Mouse (Mus musculus): Measurements from ENCODE around the gene Tspan32. TPM values are rescaled to one million over a fixed set of nuclear protein-coding genes. Genes with fewer than 3 reads are reported as not detected.

Tspan32 gene
- polyA plus RNA-seq, 1 experiment from 2014 or later = 37.5 TPM

GRCm38 (mm10) chr7:143011226-143011625, 6.4 kb downstream of the Tspan32 start:
- DNase-seq (no peak), ATAC-seq (no peak)
- TF ChIP-seq CTCF (IDR thresholded peaks at IDR 0.05; ENCODE audit: low read depth) (no peak), EP300 (IDR thresholded peaks at IDR 0.05; ENCODE audit: low read depth) (no peak)
- H3K4me2 ChIP-seq (ENCODE audit: low read depth, low read length) = no peak overlapping the region
- no peak overlapping the region for H3K4me3 ChIP-seq (ENCODE audit: low read depth, low read length)
- no peaks in the 10 kb centered on the region for H3K9me3 ChIP-seq (ENCODE audit: low read length)
- H3K4me1 ChIP-seq (ENCODE audit: insufficient read depth) = peaks cover 32% of the 10 kb centered on the region
- no peaks in the 10 kb centered on the region; the same call in 1 of the 2 replicates for H3K36me3 ChIP-seq (replicated peaks; ENCODE audit: insufficient read depth, low read length)
- 90% methylated on average over 1 of the region's 1 CpGs for whole genome bisulfite sequencing (ENCODE audit: insufficient replicate concordance)
- no peak overlapping the region for H3K27ac ChIP-seq (ENCODE audit: low read depth)
- no peaks in the 10 kb centered on the region for H3K27me3 ChIP-seq (ENCODE audit: insufficient read depth, low read length)
- H3K9ac ChIP-seq (replicated peaks) = no peak overlapping the region

GRCm38 (mm10) chr7:143012230-143012875, 7.5 kb downstream of the Tspan32 start:
- no peak overlapping the region for H3K4me2 ChIP-seq (ENCODE audit: low read depth, low read length)
- H3K36me3 ChIP-seq (replicated peaks; ENCODE audit: insufficient read depth, low read length) = no peaks in the 10 kb centered on the region; the same call in 1 of the 2 replicates
- no peak overlapping the region for H3K9ac ChIP-seq (replicated peaks)
- H3K4me1 ChIP-seq (ENCODE audit: insufficient read depth) = peaks cover 33% of the 10 kb centered on the region
- WGBS (ENCODE audit: insufficient replicate concordance) = 76% methylated on average over 5 of the region's 5 CpGs
- DNase-seq (no peak), ATAC-seq (no peak)
- no peaks in the 10 kb centered on the region for H3K27me3 ChIP-seq (ENCODE audit: insufficient read depth, low read length)
- no peak overlapping the region for H3K27ac ChIP-seq (ENCODE audit: low read depth)
- TF ChIP-seq CTCF (IDR thresholded peaks at IDR 0.05; ENCODE audit: low read depth) = no peak
- no peak for TF ChIP-seq EP300 (IDR thresholded peaks at IDR 0.05; ENCODE audit: low read depth)
- no peaks in the 10 kb centered on the region for H3K9me3 ChIP-seq (ENCODE audit: low read length)
- H3K4me3 ChIP-seq (ENCODE audit: low read depth, low read length) = no peak overlapping the region

- Histone ChIP-seq H3K4me2 (ENCODE audit: low read depth, low read length) (no peak overlapping the region), H3K9me3 (ENCODE audit: low read length) (no peaks in the 10 kb centered on the region), H3K4me3 (ENCODE audit: low read depth, low read length) (no peak overlapping the region), H3K36me3 (replicated peaks; ENCODE audit: insufficient read depth, low read length) (no peaks in the 10 kb centered on the region; the same call in 1 of the 2 replicates), H3K27ac (ENCODE audit: low read depth) (no peak overlapping the region), H3K9ac (replicated peaks) (no peak overlapping the region), H3K4me1 (ENCODE audit: insufficient read depth) (peaks cover 23% of the 10 kb centered on the region), H3K27me3 (ENCODE audit: insufficient read depth, low read length) (no peaks in the 10 kb centered on the region)
- no peak for ATAC-seq
- no peak for DNase-seq
- TF ChIP-seq CTCF (IDR thresholded peaks at IDR 0.05; ENCODE audit: low read depth) (no peak), EP300 (IDR thresholded peaks at IDR 0.05; ENCODE audit: low read depth) (no peak)
- WGBS (ENCODE audit: insufficient replicate concordance) = 69% methylated on average over 8 of the region's 8 CpGs
Observed at GRCm38 (mm10) chr7:143013420-143014178, 8.8 kb downstream of the Tspan32 start.

- no peak for TF ChIP-seq CTCF (IDR thresholded peaks at IDR 0.05; ENCODE audit: low read depth)
- no peak for TF ChIP-seq EP300 (IDR thresholded peaks at IDR 0.05; ENCODE audit: low read depth)
- Histone ChIP-seq H3K4me1 (ENCODE audit: insufficient read depth) (peaks cover 14% of the 10 kb centered on the region), H3K36me3 (replicated peaks; ENCODE audit: insufficient read depth, low read length) (no peaks in the 10 kb centered on the region; the same call in 1 of the 2 replicates), H3K9ac (replicated peaks) (no peak overlapping the region), H3K9me3 (ENCODE audit: low read length) (no peaks in the 10 kb centered on the region), H3K27me3 (ENCODE audit: insufficient read depth, low read length) (no peaks in the 10 kb centered on the region), H3K27ac (ENCODE audit: low read depth) (no peak overlapping the region), H3K4me3 (ENCODE audit: low read depth, low read length) (no peak overlapping the region), H3K4me2 (ENCODE audit: low read depth, low read length) (no peak overlapping the region)
- WGBS (ENCODE audit: insufficient replicate concordance) = 85% methylated on average over 7 of the region's 7 CpGs
- ATAC-seq = no peak
- DNase-seq = no peak
Observed at GRCm38 (mm10) chr7:143014862-143015659, 10.2 kb downstream of the Tspan32 start.

GRCm38 (mm10) chr7:143015755-143016423, 11.0 kb downstream of the Tspan32 start:
- DNase-seq = peak; percentile 52
- Histone ChIP-seq H3K9ac (replicated peaks) (no peak overlapping the region), H3K27ac (ENCODE audit: low read depth) (no peak overlapping the region), H3K36me3 (replicated peaks; ENCODE audit: insufficient read depth, low read length) (no peaks in the 10 kb centered on the region), H3K4me3 (ENCODE audit: low read depth, low read length) (no peak overlapping the region), H3K4me2 (ENCODE audit: low read depth, low read length) (no peak overlapping the region), H3K27me3 (ENCODE audit: insufficient read depth, low read length) (no peaks in the 10 kb centered on the region), H3K9me3 (ENCODE audit: low read length) (no peaks in the 10 kb centered on the region), H3K4me1 (ENCODE audit: insufficient read depth) (peaks cover 14% of the 10 kb centered on the region)
- peak; percentile 30; the same call in 1 of the 2 replicates for ATAC-seq
- TF ChIP-seq CTCF (IDR thresholded peaks at IDR 0.05; ENCODE audit: low read depth) (no peak), EP300 (IDR thresholded peaks at IDR 0.05; ENCODE audit: low read depth) (no peak)
- WGBS (ENCODE audit: insufficient replicate concordance) = 36% methylated on average over 1 of the region's 1 CpGs

Data from liver, postnatal 0 days (tissue).